Mouse (Mus musculus) midbrain, embryonic 10.5 days (tissue): Measurements from ENCODE around the gene Agrp. TPM values are rescaled to one million over a fixed set of nuclear protein-coding genes. Genes with fewer than 3 reads are reported as not detected.

ENCODE experiments used
- DNase-seq: peaks from one replicate; pipeline ENCODE4 v3.0.0-alpha.2; 2017; ENCODE audit warnings: low spot score
- H3K27ac ChIP-seq: fragments of 300-500 bp; sonication (generic); replicated peaks from 2 replicates; pipeline ENCODE4 v1.5.1; 2016; ENCODE audit warnings: mild to moderate bottlenecking
- H3K27me3 ChIP-seq: fragments of 300-500 bp; sonication (generic); 2 replicates; pipeline ENCODE4 v1.6.1; 2016; ENCODE audit warnings: low read depth, mild to moderate bottlenecking; ENCODE audit not compliant: poor library complexity, severe bottlenecking
- H3K36me3 ChIP-seq: fragments of 300-500 bp; sonication (generic); 2 replicates; pipeline ENCODE4 v1.6.1; 2016; ENCODE audit warnings: mild to moderate bottlenecking, moderate library complexity
- H3K4me1 ChIP-seq: fragments of 300-500 bp; sonication (generic); 2 replicates; pipeline ENCODE4 v1.6.1; 2016
- H3K4me3 ChIP-seq: fragments of 300-500 bp; sonication (generic); 2 replicates; pipeline ENCODE4 v1.5.1; 2016; ENCODE audit warnings: mild to moderate bottlenecking, moderate library complexity
- H3K9me3 ChIP-seq: fragments of 300-500 bp; sonication (generic); replicated peaks from 2 replicates; pipeline ENCODE4 v1.6.1; 2016; ENCODE audit warnings: mild to moderate bottlenecking
- WGBS: fragments of 180-500 bp; shearing (Covaris S2); methylation state at CpG from one replicate; pipeline ENCODE4 v1.1.7; 2016; 5-methylcytosine and 5-hydroxymethylcytosine counted together
- polyA plus RNA-seq: library from polyadenylated mRNA; unstranded; fragments of >200 nt; fragmentation: Nextera tagmentation; extraction: Ambion mirVana; gene quantifications from 2 replicates; pipeline ENCODE4 v1.2.1, GENCODE M21; 2016

The Agrp gene
- polyA plus RNA-seq, 1 experiment from 2014 or later = 0.62 TPM

- no peak overlapping the region for H3K4me3 ChIP-seq
- 89% methylated on average over 2 of the region's 2 CpGs for WGBS
- no peaks in the 10 kb centered on the region; the same call in 1 of the 2 replicates for H3K36me3 ChIP-seq
- no peaks in the 10 kb centered on the region for H3K9me3 ChIP-seq
- no peak for DNase-seq
- no peaks in the 10 kb centered on the region for H3K4me1 ChIP-seq
- H3K27ac ChIP-seq = no peak overlapping the region
- H3K27me3 ChIP-seq = no peaks in the 10 kb centered on the region
Observed at GRCm38 (mm10) chr8:105552032-105552431, 85.2 kb downstream of the Agrp start.

DNA sequence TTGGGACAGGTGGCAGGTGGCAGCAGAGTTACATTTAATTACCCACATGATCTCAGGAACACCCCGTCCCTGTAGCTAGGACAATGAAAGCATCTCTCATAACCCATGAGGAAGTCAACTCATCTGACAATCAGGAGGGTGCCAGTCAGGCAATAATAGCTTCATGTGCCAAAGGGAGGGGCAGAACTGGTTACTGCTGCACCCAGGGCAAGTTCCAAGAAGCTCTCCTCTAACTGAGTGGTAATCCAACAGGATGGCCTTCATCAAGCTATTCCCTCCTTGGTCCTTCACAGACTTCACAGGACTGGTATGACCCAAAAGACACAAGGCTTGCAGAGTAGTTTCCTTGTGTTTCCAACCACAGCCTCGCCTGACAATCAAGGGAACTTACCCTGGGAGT is 87.1 kb downstream of the Agrp start:
- Histone ChIP-seq H3K9me3 (no peaks in the 10 kb centered on the region), H3K27me3 (no peaks in the 10 kb centered on the region), H3K4me1 (no peaks in the 10 kb centered on the region), H3K27ac (no peak overlapping the region), H3K36me3 (no peaks in the 10 kb centered on the region; the same call in 1 of the 2 replicates), H3K4me3 (no peak overlapping the region)
- DNase-seq = no peak
- 84% methylated on average over 2 of the region's 2 CpGs for WGBS

DNA sequence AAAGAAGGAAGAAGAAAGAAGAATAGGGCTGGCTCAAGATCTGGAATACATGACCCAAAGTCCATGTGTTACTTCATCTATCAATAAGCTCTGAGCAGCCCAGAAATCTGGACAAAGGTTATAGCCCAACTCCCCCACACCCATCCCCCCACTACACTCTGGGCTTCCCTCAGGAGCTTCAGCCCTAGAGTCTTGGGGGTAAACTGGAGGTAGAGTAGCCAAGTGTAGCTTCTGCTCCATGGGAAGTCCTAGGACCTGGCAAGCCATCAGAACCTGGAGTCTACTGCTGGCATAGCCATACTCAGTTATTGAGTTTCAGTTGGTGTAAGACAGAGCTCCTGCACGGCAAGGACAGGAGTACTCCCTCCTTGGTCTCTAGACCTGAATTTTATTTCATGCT is 87.7 kb downstream of the Agrp start:
- Histone ChIP-seq H3K9me3 (no peaks in the 10 kb centered on the region), H3K4me1 (no peaks in the 10 kb centered on the region; the same call in 1 of the 2 replicates), H3K4me3 (no peak overlapping the region), H3K36me3 (no peaks in the 10 kb centered on the region; the same call in 1 of the 2 replicates), H3K27me3 (no peaks in the 10 kb centered on the region), H3K27ac (no peak overlapping the region)
- no peak for DNase-seq
- 94% methylated on average over 1 of the region's 1 CpGs for WGBS

- Histone ChIP-seq H3K27me3 (no peaks in the 10 kb centered on the region), H3K27ac (no peak overlapping the region), H3K4me3 (no peak overlapping the region), H3K4me1 (no peaks in the 10 kb centered on the region; the same call in 1 of the 2 replicates), H3K36me3 (peaks cover 3% of the 10 kb centered on the region; the same call in 1 of the 2 replicates), H3K9me3 (no peaks in the 10 kb centered on the region)
- 90% methylated on average over 6 of the region's 6 CpGs for WGBS
- DNase-seq = no peak
Observed at GRCm38 (mm10) chr8:105546384-105547350, 90.5 kb downstream of the Agrp start.

GRCm38 (mm10) chr8:105545249-105545648 is 91.9 kb downstream of the Agrp start:
- no peak for DNase-seq
- 81% methylated on average over 3 of the region's 3 CpGs for WGBS
- H3K27ac ChIP-seq = no peak overlapping the region
- H3K36me3 ChIP-seq = peaks cover 7% of the 10 kb centered on the region
- no peaks in the 10 kb centered on the region; the same call in 1 of the 2 replicates for H3K4me1 ChIP-seq
- no peaks in the 10 kb centered on the region for H3K27me3 ChIP-seq
- H3K9me3 ChIP-seq = no peaks in the 10 kb centered on the region
- no peak overlapping the region for H3K4me3 ChIP-seq

DNA sequence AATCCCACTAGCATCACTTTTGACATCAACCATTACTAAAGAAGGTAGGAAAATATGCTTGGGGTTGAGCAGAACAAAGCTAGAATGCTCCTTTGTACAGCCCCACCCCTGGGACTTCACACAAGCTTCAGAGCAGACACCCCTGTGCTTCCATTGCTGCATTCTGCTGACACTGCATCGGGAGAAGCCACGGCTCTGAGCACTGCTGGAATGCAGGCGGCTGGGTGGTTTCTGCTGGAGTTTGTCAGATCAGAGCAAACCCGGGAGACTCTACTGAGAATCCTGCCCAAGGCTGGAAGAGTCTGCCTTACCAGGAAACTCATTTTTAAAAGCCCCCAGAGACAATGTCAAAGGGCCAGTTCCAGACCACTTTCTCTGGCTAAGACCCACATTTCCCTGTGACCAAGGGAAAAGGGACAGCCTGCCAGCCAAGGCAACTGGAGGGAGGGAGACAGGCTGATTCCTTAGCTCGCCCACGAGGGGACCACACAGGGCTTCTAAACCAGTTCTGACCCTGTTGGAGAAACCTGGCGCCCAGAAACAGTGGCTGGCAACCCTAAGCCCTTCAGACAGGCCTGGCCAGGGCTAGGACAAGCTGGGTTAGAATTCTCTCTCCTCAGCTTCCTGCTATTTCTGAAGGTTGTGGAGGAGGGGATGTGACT is 92.5 kb downstream of the Agrp start:
- H3K27ac ChIP-seq = no peak overlapping the region
- H3K27me3 ChIP-seq = no peaks in the 10 kb centered on the region
- no peaks in the 10 kb centered on the region for H3K9me3 ChIP-seq
- DNase-seq = no peak
- peaks cover 7% of the 10 kb centered on the region for H3K36me3 ChIP-seq
- no peaks in the 10 kb centered on the region; the same call in 1 of the 2 replicates for H3K4me1 ChIP-seq
- 60% methylated on average over 7 of the region's 7 CpGs for WGBS
- no peak overlapping the region for H3K4me3 ChIP-seq

- no peak for DNase-seq
- no peak overlapping the region for H3K27ac ChIP-seq
- 65% methylated on average over 1 of the region's 1 CpGs for WGBS
- no peaks in the 10 kb centered on the region for H3K9me3 ChIP-seq
- no peaks in the 10 kb centered on the region for H3K27me3 ChIP-seq
- H3K4me1 ChIP-seq = no peaks in the 10 kb centered on the region; the same call in 1 of the 2 replicates
- peaks cover 15% of the 10 kb centered on the region for H3K36me3 ChIP-seq
- H3K4me3 ChIP-seq = no peak overlapping the region
Observed at GRCm38 (mm10) chr8:105543703-105544102, 93.5 kb downstream of the Agrp start.

DNA sequence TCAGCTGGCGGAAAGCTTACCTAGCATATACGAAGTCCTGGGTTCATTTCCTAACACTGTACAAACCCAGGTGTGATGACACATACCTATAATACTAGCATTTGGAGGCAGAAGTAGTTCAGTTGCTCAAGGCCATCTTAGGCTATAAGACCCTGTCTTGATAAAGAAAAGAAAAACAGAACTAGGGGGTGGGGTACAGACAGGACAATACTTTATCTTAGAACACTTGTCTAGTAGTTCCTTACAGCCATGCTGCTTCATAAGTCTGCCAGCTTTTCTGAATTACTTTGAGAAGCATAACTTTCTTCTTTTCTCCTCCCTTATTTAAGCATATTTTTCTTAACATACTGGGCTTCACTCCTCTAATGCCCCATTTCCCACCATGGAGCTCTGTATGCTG is 94.4 kb downstream of the Agrp start:
- Histone ChIP-seq H3K4me1 (no peaks in the 10 kb centered on the region; the same call in 1 of the 2 replicates), H3K4me3 (no peak overlapping the region), H3K36me3 (peaks cover 24% of the 10 kb centered on the region), H3K27ac (no peak overlapping the region), H3K27me3 (no peaks in the 10 kb centered on the region), H3K9me3 (no peaks in the 10 kb centered on the region)
- DNase-seq = no peak
- 97% methylated on average over 2 of the region's 2 CpGs for WGBS

- WGBS = 89% methylated on average over 3 of the region's 3 CpGs
- Histone ChIP-seq H3K4me3 (no peak overlapping the region), H3K36me3 (peaks cover 31% of the 10 kb centered on the region), H3K27me3 (no peaks in the 10 kb centered on the region), H3K4me1 (no peaks in the 10 kb centered on the region; the same call in 1 of the 2 replicates), H3K9me3 (no peaks in the 10 kb centered on the region), H3K27ac (no peak overlapping the region)
- no peak for DNase-seq
Observed at GRCm38 (mm10) chr8:105542032-105542656, 95.0 kb downstream of the Agrp start.

DNA sequence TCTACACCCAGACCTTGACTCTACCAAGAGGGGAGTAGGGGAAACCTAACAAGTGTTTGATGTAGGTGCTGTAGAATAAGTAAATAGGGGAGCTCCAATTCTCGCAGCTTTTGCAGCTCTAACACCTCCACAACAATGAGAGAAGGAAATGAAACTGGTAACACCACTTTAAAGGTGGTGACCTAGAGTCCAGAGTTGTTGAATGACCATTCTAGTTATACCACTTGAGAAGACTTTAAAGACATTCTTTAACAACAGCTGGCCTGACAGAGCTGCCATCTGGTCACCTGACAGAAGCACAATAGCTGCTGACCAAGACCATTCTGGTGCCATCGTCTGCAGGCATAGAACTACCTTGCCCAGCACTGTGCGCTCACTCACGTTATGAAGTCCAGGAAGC is 98.3 kb downstream of the Agrp start:
- Histone ChIP-seq H3K27ac (no peak overlapping the region), H3K9me3 (no peaks in the 10 kb centered on the region), H3K4me1 (peaks cover 6% of the 10 kb centered on the region), H3K27me3 (no peaks in the 10 kb centered on the region), H3K36me3 (peaks cover 48% of the 10 kb centered on the region), H3K4me3 (no peak overlapping the region)
- no peak for DNase-seq
- WGBS = 89% methylated on average over 4 of the region's 4 CpGs

- no peaks in the 10 kb centered on the region for H3K9me3 ChIP-seq
- H3K4me3 ChIP-seq = no peak overlapping the region
Observed at GRCm38 (mm10) chr8:105537011-105537677, 100.0 kb downstream of the Agrp start.

DNA sequence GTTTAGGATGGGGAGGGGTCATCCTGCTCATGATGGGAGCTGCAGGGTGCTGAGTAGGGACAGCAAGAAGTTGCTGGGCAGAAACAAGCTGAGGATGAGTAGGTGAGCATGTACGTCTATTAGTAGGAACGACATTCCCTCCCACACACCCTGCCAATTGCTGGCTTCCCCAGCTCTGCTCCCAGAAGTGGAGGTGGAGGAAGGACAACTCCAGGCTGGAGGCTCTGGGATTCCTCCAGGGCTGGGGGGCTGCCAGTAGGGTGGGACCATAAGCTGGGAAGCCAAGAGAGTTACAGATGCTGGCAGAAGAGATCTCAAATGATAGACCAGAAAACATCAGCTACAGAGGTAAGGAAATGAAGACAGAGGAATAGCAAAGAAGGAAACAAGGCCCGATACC is 100.6 kb downstream of the Agrp start:
- no peak for DNase-seq
- H3K36me3 ChIP-seq = peaks cover 44% of the 10 kb centered on the region
- WGBS = 88% methylated on average over 3 of the region's 3 CpGs
- H3K4me1 ChIP-seq = peaks cover 15% of the 10 kb centered on the region
- no peak overlapping the region for H3K4me3 ChIP-seq
- no peak overlapping the region for H3K27ac ChIP-seq
- H3K27me3 ChIP-seq = no peaks in the 10 kb centered on the region
- no peaks in the 10 kb centered on the region for H3K9me3 ChIP-seq

More at GRCm38 (mm10) chr8:105537011-105537677, 100.0 kb downstream of the Agrp start:
- Histone ChIP-seq H3K36me3 (peaks cover 48% of the 10 kb centered on the region), H3K27me3 (no peaks in the 10 kb centered on the region), H3K4me1 (peaks cover 15% of the 10 kb centered on the region), H3K27ac (no peak overlapping the region)
- no peak for DNase-seq
- 95% methylated on average over 6 of the region's 6 CpGs for WGBS
